Mouse (Mus musculus) liver, postnatal 0 days (tissue): ENCODE data around the gene Gm42420. TPM values are rescaled to one million over a fixed set of nuclear protein-coding genes. Genes with fewer than 3 reads are reported as not detected.

Source experiments
- ATAC-seq: fragments of 200-750 bp; cut with Nextera tagmentation; 2 replicates; pipeline ENCODE4 v1.8.0; 2017; ENCODE audit warnings: mild to moderate bottlenecking, moderate library complexity
- DNase-seq: peaks from one replicate; pipeline ENCODE4 v3.0.0-alpha.2; 2016
- H3K27ac ChIP-seq: fragments of 300-500 bp; sonication (generic); 2 replicates; pipeline ENCODE4 v1.5.1; 2014; ENCODE audit warnings: antibody characterized with exemption, moderate library complexity, mild to moderate bottlenecking, low read depth
- H3K27me3 ChIP-seq: fragments of 300-500 bp; sonication (generic); 2 replicates; pipeline ENCODE4 v1.6.1; 2014; ENCODE audit warnings: low read length, control low read depth, mixed read lengths; ENCODE audit not compliant: insufficient read depth
- H3K36me3 ChIP-seq: fragments of 300-500 bp; sonication (generic); replicated peaks from 2 replicates; pipeline ENCODE4 v1.6.1; 2014; ENCODE audit warnings: mild to moderate bottlenecking, control low read depth, low read length, moderate library complexity, mixed read lengths; ENCODE audit not compliant: insufficient read depth
- H3K4me1 ChIP-seq: fragments of 300-500 bp; sonication (generic); 2 replicates; pipeline ENCODE4 v1.6.1; 2014; ENCODE audit warnings: antibody characterized with exemption, mild to moderate bottlenecking, control low read depth; ENCODE audit not compliant: insufficient read depth
- H3K4me2 ChIP-seq: fragments of 300-500 bp; sonication (generic); 2 replicates; pipeline ENCODE4 v1.6.1; 2014; ENCODE audit warnings: low read depth, mild to moderate bottlenecking, low read length, moderate library complexity, mixed read lengths
- H3K4me3 ChIP-seq: fragments of 300-500 bp; sonication (generic); 2 replicates; pipeline ENCODE4 v1.5.1; 2014; ENCODE audit warnings: low read depth, low read length
- H3K9ac ChIP-seq: fragments of 300-500 bp; sonication (generic); replicated peaks from 2 replicates; pipeline ENCODE4 v1.6.1; 2014; ENCODE audit warnings: mild to moderate bottlenecking, moderate library complexity
- H3K9me3 ChIP-seq: fragments of 300-500 bp; sonication (generic); 2 replicates; pipeline ENCODE4 v1.6.1; 2016; ENCODE audit warnings: mild to moderate bottlenecking, control low read depth, low read length, mixed read lengths
- CTCF ChIP-seq: sonication (generic); IDR thresholded peaks from 2 replicates; pipeline ENCODE4 v1.5.1; 2016; ENCODE audit warnings: antibody characterized with exemption, low read depth
- EP300 ChIP-seq: IDR thresholded peaks from 2 replicates; pipeline ENCODE4 v1.6.1; 2016; ENCODE audit warnings: antibody characterized with exemption, low read depth, mild to moderate bottlenecking
- WGBS: fragments of 180-500 bp; shearing (Covaris S2); extraction: QIAGEN DNeasy Blood & Tissue Kit; methylation state at CpG from one replicate; pipeline ENCODE4 v1.1.7; 2014; ENCODE audit not compliant: insufficient replicate concordance; 5-methylcytosine and 5-hydroxymethylcytosine counted together
- polyA plus RNA-seq: library from polyadenylated mRNA; unstranded; fragments of >200 nt; fragmentation: Nextera tagmentation; extraction: Ambion mirVana; gene quantifications from 2 replicates; pipeline ENCODE4 v1.2.1, GENCODE M21; 2015

The Gm42420 gene
- polyA plus RNA-seq, 1 experiment from 2014 or later = 1.9 TPM

DNA sequence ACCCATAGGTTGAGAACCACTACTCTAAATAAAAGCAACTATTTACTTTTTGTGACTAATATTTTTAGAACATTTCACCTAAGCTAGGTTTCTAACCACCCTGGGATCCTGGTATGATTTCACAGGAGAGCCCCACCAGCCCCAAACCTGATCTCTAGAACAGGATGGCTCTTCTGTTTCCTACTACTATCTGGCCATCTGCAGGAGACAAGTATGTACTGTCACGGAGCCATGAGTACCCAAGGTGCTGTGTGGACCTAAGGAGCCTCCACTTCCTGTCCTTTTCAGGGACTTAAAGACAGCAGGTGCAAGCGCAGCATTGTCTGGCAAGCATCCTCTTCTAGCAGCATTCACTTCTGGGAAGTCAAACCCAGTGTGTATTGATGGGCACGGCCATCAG, 16.3 kb downstream of the Gm42420 start:
- TF ChIP-seq CTCF (no peak), EP300 (no peak)
- no peaks in the 10 kb centered on the region for H3K27me3 ChIP-seq
- WGBS = 70% methylated on average over 3 of the region's 3 CpGs
- peaks cover 41% of the 10 kb centered on the region for H3K36me3 ChIP-seq
- H3K27ac ChIP-seq = no peak overlapping the region
- H3K4me3 ChIP-seq = no peak overlapping the region
- no peak for DNase-seq
- H3K4me1 ChIP-seq = peaks cover 2% of the 10 kb centered on the region; the same call in 1 of the 2 replicates
- no peak overlapping the region for H3K4me2 ChIP-seq
- H3K9ac ChIP-seq = no peak overlapping the region
- no peak for ATAC-seq
- no peaks in the 10 kb centered on the region for H3K9me3 ChIP-seq

GRCm38 (mm10) chr6:39604565-39604964, 19.0 kb downstream of the Gm42420 start:
- no peaks in the 10 kb centered on the region for H3K9me3 ChIP-seq
- H3K27ac ChIP-seq = no peak overlapping the region
- ATAC-seq (no peak), DNase-seq (no peak)
- 73% methylated on average over 5 of the region's 5 CpGs for WGBS
- peaks cover 17% of the 10 kb centered on the region for H3K36me3 ChIP-seq
- no peak overlapping the region for H3K9ac ChIP-seq
- H3K4me1 ChIP-seq = peaks cover 2% of the 10 kb centered on the region; the same call in 1 of the 2 replicates
- no peak overlapping the region for H3K4me2 ChIP-seq
- TF ChIP-seq CTCF (no peak), EP300 (no peak)
- H3K4me3 ChIP-seq = no peak overlapping the region
- no peaks in the 10 kb centered on the region for H3K27me3 ChIP-seq

DNA sequence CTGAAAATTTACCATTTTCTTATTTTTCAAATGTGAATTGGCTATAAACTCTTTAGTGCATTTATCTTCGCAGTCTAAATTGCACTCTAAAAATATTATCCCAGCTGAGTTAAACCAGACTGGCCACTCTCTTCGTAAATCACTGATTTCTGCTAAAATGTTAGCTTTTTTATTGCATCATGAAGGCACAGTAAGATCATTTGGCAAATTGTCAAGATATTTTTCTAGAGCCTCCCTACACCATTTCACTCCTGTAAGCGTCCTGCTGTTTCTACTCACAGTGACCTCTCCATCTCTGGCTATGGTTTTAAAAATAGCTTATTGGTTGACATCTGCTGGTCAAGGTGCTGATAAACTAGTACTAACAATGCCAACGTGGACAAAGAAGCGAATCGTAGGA, 20.5 kb downstream of the Gm42420 start:
- DNase-seq (no peak), ATAC-seq (no peak)
- H3K4me3 ChIP-seq = no peak overlapping the region
- H3K27me3 ChIP-seq = no peaks in the 10 kb centered on the region
- H3K36me3 ChIP-seq = peaks cover 9% of the 10 kb centered on the region; the same call in 1 of the 2 replicates
- 69% methylated on average over 6 of the region's 6 CpGs for WGBS
- H3K9ac ChIP-seq = no peak overlapping the region
- H3K4me1 ChIP-seq = peaks cover 2% of the 10 kb centered on the region; the same call in 1 of the 2 replicates
- H3K9me3 ChIP-seq = no peaks in the 10 kb centered on the region
- H3K27ac ChIP-seq = no peak overlapping the region
- H3K4me2 ChIP-seq = no peak overlapping the region
- no peak for TF ChIP-seq EP300
- TF ChIP-seq CTCF = no peak

GRCm38 (mm10) chr6:39606862-39607261, 21.3 kb downstream of the Gm42420 start:
- H3K4me1 ChIP-seq = peaks cover 2% of the 10 kb centered on the region; the same call in 1 of the 2 replicates
- TF ChIP-seq CTCF = no peak
- TF ChIP-seq EP300 = no peak
- no peak overlapping the region for H3K27ac ChIP-seq
- no peak overlapping the region for H3K4me3 ChIP-seq
- no peak overlapping the region for H3K9ac ChIP-seq
- H3K9me3 ChIP-seq = no peaks in the 10 kb centered on the region
- H3K27me3 ChIP-seq = no peaks in the 10 kb centered on the region
- ATAC-seq (no peak), DNase-seq (no peak)
- H3K36me3 ChIP-seq = peaks cover 9% of the 10 kb centered on the region; the same call in 1 of the 2 replicates
- WGBS = 41% methylated on average over 3 of the region's 3 CpGs
- H3K4me2 ChIP-seq = no peak overlapping the region

- H3K27ac ChIP-seq = no peak overlapping the region
- no peak overlapping the region for H3K9ac ChIP-seq
- no peak overlapping the region for H3K4me2 ChIP-seq
- WGBS = 71% methylated on average over 5 of the region's 5 CpGs
- ATAC-seq (no peak), DNase-seq (no peak)
- peaks cover 2% of the 10 kb centered on the region; the same call in 1 of the 2 replicates for H3K4me1 ChIP-seq
- H3K4me3 ChIP-seq = no peak overlapping the region
- peaks cover 6% of the 10 kb centered on the region; the same call in 1 of the 2 replicates for H3K36me3 ChIP-seq
- H3K27me3 ChIP-seq = no peaks in the 10 kb centered on the region
- no peaks in the 10 kb centered on the region for H3K9me3 ChIP-seq
- TF ChIP-seq EP300 (no peak), CTCF (no peak)
Observed at GRCm38 (mm10) chr6:39607365-39607764, 21.8 kb downstream of the Gm42420 start.

DNA sequence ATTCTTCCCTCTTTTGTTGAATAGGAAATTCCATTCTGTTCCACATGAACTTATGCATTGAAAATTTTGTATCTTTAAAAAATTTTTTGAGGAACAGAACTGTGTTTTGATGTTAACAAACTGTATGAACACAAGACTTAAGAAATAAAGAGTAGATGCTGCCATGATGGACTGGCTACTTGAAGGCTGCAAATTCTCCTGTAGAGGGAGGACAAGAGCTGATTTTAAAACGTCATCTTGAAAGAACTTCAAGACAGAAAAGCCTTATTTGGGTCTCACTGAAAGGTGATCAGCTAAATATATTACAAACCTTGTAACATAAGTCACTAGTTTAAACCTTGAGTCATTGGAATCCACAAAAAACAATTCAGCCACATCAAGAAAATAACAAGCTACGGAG, 24.7 kb downstream of the Gm42420 start:
- ATAC-seq = no peak
- no peak overlapping the region for H3K27ac ChIP-seq
- no peaks in the 10 kb centered on the region for H3K27me3 ChIP-seq
- 75% methylated on average over 2 of the region's 2 CpGs for WGBS
- DNase-seq = no peak
- TF ChIP-seq CTCF (peak; percentile 19; the same call in 1 of the 2 replicates), EP300 (no peak)
- peaks cover 15% of the 10 kb centered on the region for H3K36me3 ChIP-seq
- H3K4me2 ChIP-seq = no peak overlapping the region
- no peaks in the 10 kb centered on the region; the same call in 1 of the 2 replicates for H3K4me1 ChIP-seq
- H3K9ac ChIP-seq = no peak overlapping the region
- H3K9me3 ChIP-seq = no peaks in the 10 kb centered on the region
- no peak overlapping the region for H3K4me3 ChIP-seq

DNA sequence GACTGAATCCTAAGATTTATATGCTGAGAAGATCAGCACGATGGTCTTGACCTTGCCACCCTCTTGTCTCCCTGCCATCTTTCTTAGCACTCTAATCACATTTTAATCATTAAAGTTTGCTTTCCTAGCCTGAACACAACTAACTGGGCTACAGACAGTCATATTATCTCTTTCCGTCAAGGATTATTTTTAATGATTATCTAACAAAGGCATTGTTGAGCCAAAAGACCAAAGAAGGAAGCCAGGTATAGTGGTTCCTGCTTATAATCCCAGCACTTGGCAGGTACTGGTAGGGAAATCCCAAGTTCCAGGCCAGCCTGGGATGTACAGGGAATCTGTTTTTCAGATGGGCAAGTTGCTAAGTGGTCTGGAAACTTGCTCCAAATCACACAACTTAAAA, 25.7 kb downstream of the Gm42420 start:
- no peak overlapping the region for H3K4me3 ChIP-seq
- DNase-seq (no peak), ATAC-seq (no peak)
- WGBS = 79% methylated on average over 2 of the region's 2 CpGs
- H3K4me1 ChIP-seq = no peaks in the 10 kb centered on the region; the same call in 1 of the 2 replicates
- no peaks in the 10 kb centered on the region for H3K27me3 ChIP-seq
- no peak overlapping the region for H3K4me2 ChIP-seq
- TF ChIP-seq CTCF = no peak
- no peak for TF ChIP-seq EP300
- no peak overlapping the region for H3K27ac ChIP-seq
- no peak overlapping the region for H3K9ac ChIP-seq
- no peaks in the 10 kb centered on the region for H3K9me3 ChIP-seq
- H3K36me3 ChIP-seq = peaks cover 17% of the 10 kb centered on the region

Other genes with a start within 250 kb of the Gm42420 start
- 13.9 and 16.0 TPM in 2 replicates for gene Slc37a3, start 208.1 kb upstream of the Gm42420 start, polyA plus RNA-seq
- gene Rab19, start 204.6 kb upstream of the Gm42420 start, polyA plus RNA-seq = 0.95 and 1.1 TPM in 2 replicates
- gene Mkrn1, start 165.3 kb upstream of the Gm42420 start, polyA plus RNA-seq = 154 and 170 TPM in 2 replicates
- gene Dennd2a, start 27.9 kb upstream of the Gm42420 start, polyA plus RNA-seq = 1.6 TPM in 2 replicates
- gene Adck2, start 11.9 kb upstream of the Gm42420 start, polyA plus RNA-seq = 15.8 and 17.1 TPM in 2 replicates
- 248 and 260 TPM in 2 replicates for gene Ndufb2, start 6.8 kb downstream of the Gm42420 start, polyA plus RNA-seq
- gene Braf, start 139.7 kb downstream of the Gm42420 start, polyA plus RNA-seq = 2.2 and 2.7 TPM in 2 replicates
- gene Mrps33, start 225.2 kb downstream of the Gm42420 start, polyA plus RNA-seq = 90.9 and 100.0 TPM in 2 replicates